Mouse (Mus musculus): ENCODE results near the gene Ndufb3.
"Not testable (repeated sequence)": the region's sequence is repeated elsewhere in the genome, so short reads cannot be mapped to it uniquely, and the experiment has no call there.

The Ndufb3 gene

DNA sequence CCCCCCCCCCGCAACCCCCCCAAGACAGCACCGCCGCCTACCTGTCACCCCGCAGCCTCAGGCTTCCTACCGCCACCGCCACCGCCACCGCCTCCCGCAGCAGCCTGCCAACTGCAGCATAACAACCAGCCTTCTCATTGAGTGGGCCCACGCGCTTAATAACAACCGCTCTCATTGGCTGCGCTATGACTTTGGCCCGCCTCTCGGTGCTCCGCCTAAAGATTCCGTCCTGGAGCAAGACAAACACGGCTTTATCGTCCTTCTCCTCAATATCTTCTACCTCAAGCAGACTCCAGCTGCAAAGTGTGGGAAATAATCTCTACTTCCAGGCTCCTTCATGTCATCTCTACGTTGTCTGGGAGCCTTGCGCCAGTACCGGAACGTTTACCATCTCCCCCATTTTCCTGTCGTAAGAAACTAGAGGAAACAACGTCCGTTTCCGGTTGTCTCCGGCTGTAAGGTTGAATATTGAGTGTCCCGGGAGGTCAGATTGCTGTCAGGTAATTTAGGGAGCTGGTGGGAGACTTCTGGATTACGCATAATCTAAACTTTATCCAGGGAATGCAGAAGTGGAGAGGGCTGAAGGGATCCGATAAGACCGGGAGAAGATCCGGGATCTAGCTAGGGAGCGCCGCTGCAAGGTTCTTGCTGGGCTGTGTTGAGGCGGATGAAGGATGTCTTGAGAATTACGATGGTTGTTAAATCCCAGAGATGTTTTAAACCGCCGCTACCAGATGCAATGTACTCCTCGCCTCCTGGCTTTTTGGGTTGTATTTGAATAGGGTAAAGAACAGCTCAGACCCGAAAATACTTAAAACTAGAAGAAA is at the start of gene Ndufb3, which contains the start of gene Fam126b:
Ndufb3 (plus strand) TSS at position 214 of the 827 bp plus-strand sequence.
Fam126b (minus strand) TSS at position 153 of the 827 bp plus-strand sequence.
- peak; percentile 84 for DNase-seq (ENCODE audit: low spot score)

DNA sequence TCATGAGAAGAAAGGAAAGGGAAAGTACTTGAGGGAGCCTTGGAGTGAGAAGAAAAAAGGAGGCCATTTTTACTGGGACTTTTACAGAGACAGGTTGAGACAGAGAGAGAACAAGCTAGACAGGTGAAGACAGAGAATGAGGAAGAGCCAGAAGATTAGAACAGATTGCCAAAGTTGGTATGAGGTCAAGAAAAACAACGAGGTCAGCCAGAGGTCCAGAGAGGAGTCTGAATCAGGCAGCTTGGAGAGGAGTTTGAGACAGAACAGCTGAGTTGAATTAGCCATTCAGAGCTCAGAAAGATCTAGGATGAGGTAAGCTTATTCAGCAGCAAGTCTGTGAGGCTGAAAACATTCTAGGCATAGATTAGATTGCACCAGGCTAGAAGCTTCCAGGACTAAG is 44.8 kb upstream of the Ndufb3 start:
- no peak for DNase-seq (ENCODE audit: low spot score)

DNA sequence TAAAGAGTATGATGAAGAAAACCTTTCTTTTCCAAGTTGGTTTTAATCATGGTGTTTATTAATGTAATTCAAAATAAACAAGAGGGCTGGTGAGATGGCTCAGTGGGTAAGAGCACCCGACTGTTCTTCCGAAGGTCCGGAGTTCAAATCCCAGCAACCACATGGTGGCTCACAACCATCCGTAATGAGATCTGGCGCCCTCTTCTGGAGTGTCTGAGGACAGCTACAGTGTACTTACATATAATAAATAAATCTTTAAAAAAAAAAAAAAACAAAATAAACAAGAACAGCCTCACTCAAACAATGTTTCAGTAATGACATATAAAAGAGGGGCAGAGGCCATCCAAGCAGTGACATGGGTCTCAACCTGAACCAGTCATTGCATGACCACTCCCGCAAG is 25.8 kb upstream of the Ndufb3 start:
- DNase-seq (ENCODE audit: low spot score) = not testable (repeated sequence)

DNA sequence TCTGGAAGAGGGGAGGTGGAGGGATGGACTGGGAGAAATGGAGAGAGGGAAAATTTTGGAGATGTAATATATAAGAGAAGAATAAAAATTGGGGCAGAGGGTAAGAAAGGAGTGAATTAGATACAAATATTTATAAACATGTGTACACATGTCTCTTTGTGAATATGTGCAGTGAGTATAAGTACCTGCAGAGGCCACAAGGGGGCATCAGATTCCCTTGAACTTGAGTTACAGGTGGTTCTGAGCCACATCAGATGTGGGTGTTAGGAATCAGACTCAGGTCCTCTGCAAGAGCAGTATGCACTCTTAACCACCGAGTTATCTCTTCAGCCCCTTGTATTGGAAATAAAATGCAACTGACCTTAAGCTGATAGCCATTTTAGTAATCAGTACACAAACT is 23.7 kb upstream of the Ndufb3 start:
- DNase-seq (ENCODE audit: low spot score) = no peak

DNA sequence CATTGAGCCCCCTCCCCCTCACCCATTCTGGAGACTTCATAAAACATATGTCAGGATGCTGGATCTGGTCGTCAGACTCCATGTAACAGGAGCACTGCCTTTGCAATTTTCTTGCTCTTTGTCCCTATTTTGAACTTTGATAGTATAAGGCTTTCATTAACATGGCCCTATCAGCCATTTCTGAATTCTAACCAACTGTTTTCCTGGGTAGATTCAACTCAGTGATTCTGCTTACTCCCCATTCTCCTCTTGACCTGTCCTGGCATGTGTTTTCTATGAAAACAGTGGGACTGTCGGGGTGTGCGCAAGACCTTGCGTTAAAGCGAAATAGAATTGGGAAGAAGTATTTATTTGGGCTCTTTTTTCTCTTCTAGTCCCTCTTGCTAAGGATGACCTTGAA is 21.2 kb upstream of the Ndufb3 start:
- DNase-seq (ENCODE audit: low spot score) = no peak

DNA sequence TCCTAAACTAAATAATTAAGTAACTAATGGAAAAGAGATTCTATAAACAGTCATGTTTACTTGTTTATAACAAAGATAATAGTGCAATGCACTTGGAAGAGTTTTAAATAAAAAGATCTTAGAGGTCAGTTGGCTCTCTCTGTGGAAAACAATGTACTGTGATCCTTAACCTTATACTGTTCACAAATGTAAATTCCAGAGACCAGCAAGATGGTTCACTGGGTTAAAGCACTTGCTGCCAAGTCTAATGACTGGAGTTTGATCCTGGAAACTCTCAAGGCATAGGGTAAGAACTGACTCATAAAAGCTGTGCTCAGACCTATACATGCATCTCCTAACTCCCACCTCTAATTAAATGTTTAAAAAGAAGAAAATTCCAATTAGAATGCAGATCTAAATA is 19.6 kb upstream of the Ndufb3 start:
- DNase-seq (ENCODE audit: low spot score) = no peak

DNA sequence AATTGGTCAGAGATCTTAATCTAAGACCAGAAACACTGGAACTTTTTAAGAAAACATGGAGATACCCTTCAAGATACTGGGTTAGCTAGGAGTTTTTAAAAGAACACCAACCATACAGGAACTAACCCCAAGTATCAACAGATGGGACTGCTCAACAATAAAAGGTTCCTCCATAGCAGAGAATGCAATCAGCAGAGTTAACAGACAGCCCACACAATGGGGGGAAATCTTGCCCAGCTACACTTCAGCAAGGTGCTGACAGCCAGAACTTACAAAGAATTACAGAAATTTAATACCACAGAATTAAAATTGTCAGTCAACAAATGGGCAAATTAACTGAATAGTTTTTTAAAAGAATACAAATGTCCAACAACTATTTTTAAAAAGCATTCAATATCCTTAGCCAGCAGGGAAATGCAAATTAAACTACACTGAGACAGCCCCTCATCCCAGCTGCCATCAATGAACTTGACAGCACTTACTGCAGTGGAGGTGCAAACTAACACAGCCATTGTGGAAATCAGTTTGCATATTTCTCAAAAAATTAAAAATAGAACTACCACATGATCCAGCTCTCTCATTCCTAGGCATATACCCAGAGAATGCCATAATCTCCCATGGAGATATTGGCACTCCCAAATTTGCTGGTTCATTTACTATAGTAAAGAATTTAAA is 17.6 kb upstream of the Ndufb3 start:
- DNase-seq (ENCODE audit: low spot score) = no peak

DNA sequence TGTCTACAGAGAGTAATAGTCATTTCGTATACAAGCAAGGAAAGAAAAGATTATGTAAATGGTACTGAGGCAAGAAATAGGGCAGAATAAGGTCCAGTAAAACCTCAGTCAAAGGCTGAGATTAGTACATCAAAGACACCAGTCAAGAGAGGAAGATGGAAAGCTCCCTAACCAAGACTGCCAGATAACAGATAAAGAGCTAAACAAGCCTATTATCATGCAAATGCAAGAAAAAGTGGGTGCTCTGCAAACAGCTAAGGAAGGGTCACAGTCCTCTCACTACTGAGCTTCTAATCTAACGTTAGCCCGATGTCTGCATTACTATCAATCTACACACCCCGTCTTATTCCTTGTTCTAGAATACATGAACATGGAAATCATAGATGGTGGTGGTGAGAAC is 15.7 kb upstream of the Ndufb3 start:
- no peak for DNase-seq (ENCODE audit: low spot score)

DNA sequence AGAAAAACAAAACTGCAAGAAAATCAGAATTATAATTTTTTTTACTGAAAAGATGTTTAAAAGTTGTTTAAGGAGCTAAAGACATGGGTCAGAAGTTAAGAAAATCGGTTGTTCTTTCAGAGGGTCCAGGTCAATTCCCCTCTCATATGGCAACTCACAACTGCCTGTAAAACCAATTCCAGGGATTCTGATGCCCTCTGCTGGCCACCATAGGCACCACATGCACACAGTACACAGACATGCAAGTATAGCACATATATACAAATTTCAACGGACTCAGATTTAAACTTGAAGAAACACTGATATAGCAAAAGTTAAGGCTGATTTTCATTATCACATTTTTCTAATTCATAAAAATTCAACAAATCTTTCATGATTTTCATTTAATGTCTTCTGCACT is 7.0 kb upstream of the Ndufb3 start:
- DNase-seq (ENCODE audit: low spot score) = no peak

DNA sequence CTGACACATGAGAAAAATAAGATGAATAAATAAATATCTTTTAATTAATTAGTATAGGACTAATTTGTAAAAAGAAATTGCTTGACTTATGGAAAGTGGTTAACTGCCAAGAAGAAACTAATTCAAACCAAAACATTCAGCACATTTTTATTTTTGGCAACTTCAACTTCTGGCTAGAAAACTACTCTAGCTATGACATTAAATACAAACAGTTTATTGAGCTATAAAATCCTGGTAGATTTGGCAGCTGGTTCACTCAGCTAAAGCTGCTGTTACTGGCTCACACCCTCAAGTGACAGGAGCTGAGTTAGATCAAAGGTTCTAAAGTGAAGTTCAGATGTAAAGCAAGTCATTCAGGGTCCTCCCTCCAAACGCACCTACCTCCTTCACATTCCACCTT is 3.6 kb upstream of the Ndufb3 start:
- DNase-seq (ENCODE audit: low spot score) = no peak

DNA sequence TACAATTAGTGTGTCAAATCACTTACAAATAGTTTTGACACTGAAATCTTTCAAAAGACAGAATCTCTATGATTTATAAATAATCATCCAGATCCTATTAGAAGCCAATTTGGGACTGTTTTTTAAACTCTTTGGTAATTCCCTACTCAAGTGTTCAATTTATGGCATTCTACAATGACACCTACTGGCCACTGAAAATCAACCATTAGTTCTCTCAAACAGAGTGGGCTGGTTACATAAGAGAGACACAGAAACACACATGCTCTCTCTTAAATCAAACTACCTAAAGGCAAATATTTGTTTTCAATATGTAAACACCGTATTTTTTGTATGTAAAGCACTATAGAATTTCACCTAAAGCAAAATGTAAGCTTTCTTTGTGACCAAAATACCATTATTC is 1.9 kb upstream of the Ndufb3 start:
- no peak for DNase-seq (ENCODE audit: low spot score)

DNA sequence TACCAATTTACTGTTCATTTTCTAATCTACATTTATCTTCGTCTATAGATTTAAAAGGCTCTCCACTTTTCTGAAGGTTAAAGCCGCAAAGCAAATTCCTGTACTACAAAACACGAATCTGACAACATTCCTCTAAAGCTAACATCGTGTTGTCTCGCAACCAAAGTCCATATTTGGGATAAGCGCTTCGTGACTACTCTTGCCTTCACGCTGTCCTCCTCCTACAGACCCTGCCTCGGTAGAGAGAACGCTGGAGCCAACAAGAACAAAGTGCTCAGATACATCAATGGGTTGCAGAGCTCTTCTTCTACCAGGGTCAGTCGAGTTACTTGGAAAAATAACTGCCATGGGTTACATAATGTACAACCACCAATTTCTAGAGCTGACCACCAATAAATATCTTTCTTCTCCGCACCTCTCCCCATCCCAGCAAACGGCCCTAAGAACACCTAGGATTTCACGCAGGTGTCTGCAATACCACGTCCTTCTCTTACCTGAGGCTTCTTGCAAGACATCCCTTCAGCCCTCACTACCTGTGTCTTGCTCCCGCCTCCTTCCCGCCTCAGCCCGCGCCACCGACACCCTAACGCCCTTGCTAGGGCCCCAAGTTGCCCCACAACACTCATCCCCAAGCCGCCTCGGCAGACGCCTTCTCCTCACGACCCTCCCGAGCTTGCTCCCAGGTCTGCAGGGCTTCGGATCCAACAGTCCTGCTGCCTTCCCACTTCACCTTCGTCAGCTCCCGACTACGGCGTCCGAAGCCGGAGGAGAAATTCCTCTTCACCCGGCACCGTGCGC is 612 bp upstream of the Ndufb3 start:
- peak; percentile 4 for DNase-seq (ENCODE audit: low spot score)

DNA sequence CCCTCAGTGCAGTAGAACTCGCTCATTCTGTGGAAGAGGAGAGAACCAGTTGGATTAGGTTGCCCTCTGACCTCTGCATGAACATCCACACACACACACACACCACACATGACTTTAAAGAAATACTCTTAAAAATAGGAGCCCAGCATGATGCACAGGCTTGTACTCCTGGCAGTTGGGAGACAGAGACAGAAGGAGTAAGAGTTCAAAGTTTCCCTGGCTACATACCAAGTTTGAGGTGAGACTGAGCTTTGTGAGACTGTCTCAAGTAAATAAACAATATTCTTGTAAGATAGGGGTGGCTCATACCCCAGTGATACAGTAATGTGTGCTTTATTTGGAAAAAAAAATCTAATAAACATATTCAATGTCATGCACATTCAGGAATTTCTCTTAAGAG is 1.3 kb downstream of the Ndufb3 start:
- DNase-seq (ENCODE audit: low spot score) = no peak

DNA sequence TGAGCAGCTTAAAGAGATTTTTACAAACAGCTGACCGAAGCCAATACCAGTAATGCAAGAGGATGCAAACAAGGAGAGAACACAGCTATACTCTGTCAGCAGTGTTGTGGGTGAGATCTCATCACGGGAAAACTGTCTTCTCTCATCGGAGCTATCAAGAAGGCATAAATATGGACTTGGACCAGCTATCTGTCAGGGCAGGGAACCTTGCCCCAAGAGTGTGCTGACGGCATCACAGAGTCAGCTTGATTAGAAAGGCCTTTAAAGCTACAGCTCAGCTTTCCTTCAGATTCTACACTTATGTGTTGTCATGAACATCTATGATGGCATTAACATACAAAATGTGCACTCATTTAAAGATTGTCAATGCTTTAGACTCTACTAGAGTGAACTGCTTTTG is 16.5 kb downstream of the Ndufb3 start:
- no peak for DNase-seq (ENCODE audit: low spot score)

DNA sequence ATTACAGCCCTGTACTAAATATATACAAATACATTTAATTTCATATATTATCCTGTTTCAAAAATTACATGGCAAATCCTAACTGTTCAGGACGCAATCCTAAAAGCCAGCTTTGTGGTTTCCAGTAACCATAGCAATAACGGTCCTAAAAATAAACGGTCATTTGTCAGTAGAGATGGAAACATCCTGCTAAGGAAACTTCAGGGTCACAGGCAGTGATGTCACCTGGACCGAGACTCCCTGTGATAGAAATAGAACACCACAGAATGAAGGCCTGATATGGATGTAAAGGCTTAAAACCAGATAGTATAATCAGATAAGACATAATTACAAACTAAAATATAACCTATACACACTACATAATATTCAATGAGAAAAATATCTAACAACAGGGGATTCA is 17.6 kb downstream of the Ndufb3 start:
- DNase-seq (ENCODE audit: low spot score) = no peak

DNA sequence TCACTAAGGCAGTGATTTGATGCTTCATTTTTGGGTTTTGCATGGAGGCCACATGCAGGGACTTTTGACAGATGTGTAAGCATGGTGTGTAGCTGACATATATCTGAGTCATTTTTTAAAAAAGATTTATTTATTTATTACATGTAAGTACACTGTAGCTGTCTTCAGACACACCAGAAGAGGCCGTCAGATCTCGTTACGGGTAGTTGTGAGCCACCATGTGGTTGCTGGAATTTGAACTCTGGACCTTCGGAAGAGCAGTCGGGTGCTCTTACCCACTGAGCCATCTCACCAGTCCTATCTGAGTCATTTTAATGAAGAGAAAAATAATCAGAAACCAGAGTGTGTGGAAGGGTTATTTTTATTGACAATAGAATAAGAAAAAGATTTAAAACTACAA is 23.4 kb downstream of the Ndufb3 start:
- DNase-seq (ENCODE audit: low spot score) = not testable (repeated sequence)

DNA sequence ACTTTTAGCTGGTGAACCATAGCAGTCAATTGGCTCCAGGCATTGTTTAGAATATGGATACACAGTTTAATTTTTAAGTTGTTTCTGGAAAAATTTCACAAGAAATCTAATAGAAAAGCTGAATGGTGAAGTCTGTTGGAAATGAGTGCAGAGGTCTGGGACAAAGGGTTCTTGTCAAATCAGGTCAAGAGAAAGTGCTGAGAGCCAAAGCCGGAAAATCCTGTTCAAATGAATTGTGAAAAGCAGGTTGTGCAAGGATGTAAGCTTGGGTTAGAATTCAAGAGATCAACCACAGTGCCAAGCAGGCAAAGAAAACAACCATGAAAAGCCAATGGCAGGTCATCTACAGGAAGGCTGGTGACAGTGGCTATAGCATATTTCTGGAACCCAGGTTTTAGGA is 24.0 kb downstream of the Ndufb3 start:
- no peak for DNase-seq (ENCODE audit: low spot score)

DNA sequence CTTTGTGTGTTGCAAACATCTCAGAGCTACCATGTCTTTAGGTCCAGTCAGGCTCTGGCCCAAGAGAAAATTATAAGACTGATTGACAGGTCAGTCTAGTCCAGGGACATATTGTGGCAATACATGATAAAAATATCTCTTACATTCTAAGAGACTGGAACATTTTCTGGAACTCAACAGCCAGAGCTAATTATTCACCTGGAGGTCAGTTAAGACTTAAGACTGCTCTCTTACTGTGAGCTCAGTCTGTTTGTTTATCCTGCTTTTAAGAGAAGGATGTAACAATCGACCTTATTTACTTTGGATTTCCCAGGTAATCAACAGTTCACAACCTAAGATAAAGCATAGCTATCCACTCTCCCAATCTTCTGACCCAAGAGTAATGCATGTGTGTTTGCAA is 24.4 kb downstream of the Ndufb3 start:
- DNase-seq (ENCODE audit: low spot score) = no peak

DNA sequence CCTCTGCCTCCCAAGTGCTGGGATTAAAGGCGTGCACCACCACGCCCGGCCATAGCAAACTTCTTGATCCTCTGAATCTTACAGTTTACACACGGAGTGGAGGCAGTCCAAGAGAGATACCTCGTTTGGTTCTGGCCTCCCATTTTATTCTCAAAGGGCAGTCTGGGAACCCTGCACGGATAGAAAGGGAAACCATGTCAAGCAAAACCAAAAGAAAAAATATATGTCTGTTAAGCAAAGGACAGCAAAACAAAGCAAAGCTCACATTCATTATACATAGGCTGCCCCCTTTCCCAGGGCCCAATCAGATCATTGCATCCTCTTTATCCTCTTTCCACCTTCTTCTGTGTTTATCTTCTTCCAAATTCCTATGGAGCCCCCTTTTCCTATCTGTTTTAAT is 27.6 kb downstream of the Ndufb3 start:
- DNase-seq (ENCODE audit: low spot score) = no peak

DNA sequence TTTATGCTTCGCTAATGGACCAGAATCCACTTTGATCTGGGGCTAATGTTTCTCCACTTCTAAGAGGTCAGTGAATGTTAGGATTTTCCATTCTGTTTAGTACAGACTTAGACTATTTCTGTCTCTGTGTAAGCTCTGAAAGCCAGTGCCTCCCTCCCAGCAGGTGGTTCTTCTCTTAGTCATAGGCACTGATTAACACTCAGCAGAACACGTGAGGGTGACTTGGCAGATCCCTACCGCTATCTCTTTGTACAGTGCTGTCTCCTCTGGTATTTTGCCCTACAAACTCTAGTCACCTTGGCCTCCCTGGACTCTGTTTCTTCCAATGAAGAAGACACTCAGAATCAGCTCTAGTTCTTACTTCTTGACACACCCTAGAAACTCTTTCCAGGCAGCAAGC is 28.2 kb downstream of the Ndufb3 start:
- DNase-seq (ENCODE audit: low spot score) = no peak

DNA sequence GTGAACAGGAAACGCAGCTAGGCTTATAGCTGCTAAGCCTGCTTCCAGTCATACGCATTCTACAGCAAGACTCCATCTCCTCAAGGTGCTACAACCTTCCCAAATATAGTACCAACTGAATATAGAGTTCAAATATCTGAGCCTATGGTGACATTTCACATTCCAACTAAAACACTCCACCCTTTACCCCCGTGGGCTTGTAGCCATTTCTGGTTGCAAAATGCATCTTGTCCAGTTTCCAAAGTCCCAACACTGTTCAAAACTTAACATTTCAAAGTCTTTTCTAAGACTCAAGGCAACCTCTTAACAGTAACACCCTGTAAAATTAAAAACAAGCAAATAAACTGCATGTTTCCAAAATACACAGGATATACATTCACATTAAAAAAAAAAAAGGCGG is 29.0 kb downstream of the Ndufb3 start:
- no peak for DNase-seq (ENCODE audit: low spot score)

DNA sequence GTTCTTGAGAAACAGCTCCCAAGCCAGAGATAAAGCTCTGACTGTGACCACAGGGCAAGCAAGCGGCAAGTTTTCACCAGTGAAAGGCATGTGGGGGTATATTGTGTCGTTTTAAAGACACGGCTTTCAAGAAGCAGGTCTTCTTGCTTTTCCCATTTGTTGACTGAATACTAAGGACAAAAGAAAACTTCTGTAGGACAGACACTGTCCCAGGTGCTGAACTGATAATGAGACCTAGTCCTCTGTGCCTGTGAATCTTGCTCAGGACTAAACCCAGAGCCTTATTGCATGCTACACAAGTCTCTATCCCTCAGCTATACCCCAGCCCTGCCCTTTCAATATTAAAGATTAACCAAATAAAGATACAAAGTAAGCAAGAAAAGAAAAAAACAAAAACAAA is 30.0 kb downstream of the Ndufb3 start:
- DNase-seq (ENCODE audit: low spot score) = no peak

DNA sequence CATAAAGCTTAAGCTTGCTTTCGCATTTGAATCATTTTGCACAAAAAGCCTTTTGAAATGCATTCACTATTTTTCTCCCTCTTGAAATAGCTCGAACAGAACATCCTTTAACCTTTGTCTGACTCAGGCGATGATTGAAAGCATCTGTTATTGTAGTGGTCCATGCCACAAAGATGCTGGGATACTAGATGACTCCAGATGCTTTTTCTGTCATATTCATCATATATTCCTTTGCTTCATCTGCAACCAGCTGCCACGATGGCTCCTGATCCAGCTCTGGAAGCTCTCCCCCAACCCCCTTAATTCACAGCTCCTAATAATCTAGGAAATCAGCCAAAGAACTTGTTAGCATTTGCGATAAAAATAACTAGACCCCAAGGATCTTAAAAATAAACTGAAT is 30.9 kb downstream of the Ndufb3 start:
- no peak for DNase-seq (ENCODE audit: low spot score)
